Mouse (Mus musculus) ES-E14 (cell line): Measurements from ENCODE around the gene Rnf207. TPM values are rescaled to one million over a fixed set of nuclear protein-coding genes. Genes with fewer than 3 reads are reported as not detected.

Experiments used
- DNase-seq: peaks from one replicate; pipeline ENCODE4 v3.0.0-alpha.2; 2013; ENCODE audit warnings: low read depth, low spot score
- H3K27ac ChIP-seq: 2 replicates; pipeline ENCODE4 v1.5.1; 2012; ENCODE audit warnings: low read depth, mild to moderate bottlenecking, low read length, moderate library complexity, mixed read lengths; ENCODE audit not compliant: poor library complexity, insufficient read depth, severe bottlenecking
- H3K36me3 ChIP-seq: 2 replicates; pipeline ENCODE4 v1.6.1; 2012; ENCODE audit warnings: mild to moderate bottlenecking, low read length, moderate library complexity, mixed read lengths; ENCODE audit not compliant: control insufficient read depth, poor library complexity, insufficient read depth, severe bottlenecking
- H3K4me1 ChIP-seq, 2 experiments: fragments of 150-350 bp in 1 of 2; sonication (generic) in 1 of 2; 2 replicates each; pipeline ENCODE4 v1.6.1; 2012; ENCODE audit warnings: low read length in 2 of 2, mild to moderate bottlenecking in 1 of 2, mixed read lengths in 1 of 2; ENCODE audit not compliant: control insufficient read depth in 2 of 2, insufficient read depth in 2 of 2, poor library complexity in 1 of 2
- H3K4me3 ChIP-seq, 2 experiments: fragments of 150-350 bp in 1 of 2; sonication (generic) in 1 of 2; 2 replicates each; pipeline ENCODE4 v1.5.1; 2012; ENCODE audit warnings: low read length in 2 of 2, low read depth in 1 of 2, mild to moderate bottlenecking in 1 of 2, mixed read lengths in 1 of 2; ENCODE audit not compliant: insufficient read depth in 1 of 2, poor library complexity in 1 of 2, severe bottlenecking in 1 of 2
- H3K9ac ChIP-seq: 2 replicates; pipeline ENCODE4 v1.6.1; 2012; ENCODE audit warnings: low read depth, mild to moderate bottlenecking, low read length, mixed read lengths; ENCODE audit not compliant: poor library complexity, insufficient read depth, severe bottlenecking
- H3K9me3 ChIP-seq: fragments of 150-350 bp; sonication (generic); 2 replicates; pipeline ENCODE4 v1.6.1; 2012; ENCODE audit warnings: low read depth, mild to moderate bottlenecking, low read length; ENCODE audit not compliant: control insufficient read depth, insufficient read depth
- CHD2 ChIP-seq: IDR thresholded peaks from 2 replicates; pipeline ENCODE4 v1.6.1; 2014; ENCODE audit warnings: mild to moderate bottlenecking, low read depth, low read length, inconsistent platforms
- HCFC1 ChIP-seq: IDR thresholded peaks from 2 replicates; pipeline ENCODE4 v1.6.1; 2012; ENCODE audit warnings: low read length, inconsistent platforms, borderline replicate concordance; ENCODE audit not compliant: insufficient read depth
- MAFK ChIP-seq: IDR thresholded peaks from 2 replicates; pipeline ENCODE4 v1.6.1; 2014; ENCODE audit warnings: mild to moderate bottlenecking, low read depth, low read length, inconsistent platforms; ENCODE audit not compliant: insufficient read depth
- ZC3H11A ChIP-seq: IDR thresholded peaks from 2 replicates; pipeline ENCODE4 v1.6.1; 2012; ENCODE audit warnings: low read depth, mild to moderate bottlenecking, inconsistent platforms, low read length, borderline replicate concordance
- ZNF384 ChIP-seq: IDR thresholded peaks from 2 replicates; pipeline ENCODE4 v1.6.1; 2012; ENCODE audit warnings: low read depth, low read length, inconsistent platforms
- in situ Hi-C, 2 experiments: fragments of 600-800 bp; cut with MboI; formaldehyde crosslinking; loops; one replicate each; pipeline ENCODE4 v1.15.1; 2025; ENCODE audit warnings: low sequenced_read_pairs in 2 of 2, inconsistent platforms in 1 of 2; ENCODE audit not compliant: unreplicated experiment in 2 of 2
- total RNA-seq: library from RNA; depleted of rRNA; stranded (reverse); fragments of 300-350 nt; gene quantifications from 2 replicates; pipeline ENCODE4 v1.2.3, GENCODE M21; 2012

The Rnf207 gene
- total RNA-seq, 1 experiment: 4.6 TPM

GRCm38 (mm10) chr4:152264177-152264530 is 54.6 kb downstream of the Rnf207 start:
- Histone ChIP-seq H3K36me3 (peaks cover 6% of the 10 kb centered on the region; the same call in 1 of the 2 replicates), H3K9ac (peak overlapping the region; percentile 46; the same call in 1 of the 2 replicates), H3K27ac (peak overlapping the region; percentile 37), H3K4me3 (peak overlapping the region in 1 of 2 experiments; percentile 65; a peak in 2 of 4 replicates), H3K9me3 (no peaks in the 10 kb centered on the region), H3K4me1 (peaks cover 0 to 31% of the 10 kb centered on the region in 2 experiments; a peak in 3 of 4 replicates)
- no peak for TF ChIP-seq ZC3H11A
- TF ChIP-seq CHD2: no peak
- no peak for TF ChIP-seq ZNF384
- TF ChIP-seq HCFC1: no peak
- DNase-seq: no peak
- in situ Hi-C loops: no loop called here

GRCm38 (mm10) chr4:152263512-152264176 is 55.1 kb downstream of the Rnf207 start:
- DNase-seq: peak; percentile 75
- TF ChIP-seq MAFK: peak; percentile 92
- TF ChIP-seq HCFC1: no peak
- no peak for TF ChIP-seq ZNF384
- TF ChIP-seq CHD2: no peak
- TF ChIP-seq ZC3H11A: no peak
- H3K36me3 ChIP-seq: peaks cover 6% of the 10 kb centered on the region; the same call in 1 of the 2 replicates
- H3K4me1 ChIP-seq: peaks cover 0 to 31% of the 10 kb centered on the region in 2 experiments; a peak in 3 of 4 replicates
- H3K9ac ChIP-seq: peak overlapping the region; percentile 46; the same call in 1 of the 2 replicates
- H3K27ac ChIP-seq: peak overlapping the region; percentile 37
- H3K9me3 ChIP-seq: no peaks in the 10 kb centered on the region
- in situ Hi-C loops: no loop called here
- H3K4me3 ChIP-seq: peak overlapping the region in 1 of 2 experiments; percentile 65; a peak in 2 of 4 replicates

GRCm38 (mm10) chr4:152263089-152263488 is 55.7 kb downstream of the Rnf207 start:
- H3K36me3 ChIP-seq: peaks cover 3% of the 10 kb centered on the region; the same call in 1 of the 2 replicates
- TF ChIP-seq MAFK (no peak), ZC3H11A (no peak), HCFC1 (no peak), CHD2 (no peak), ZNF384 (no peak)
- H3K27ac ChIP-seq: no peak overlapping the region
- no peak overlapping the region for H3K9ac ChIP-seq
- peaks cover 0 to 31% of the 10 kb centered on the region in 2 experiments; a peak in 3 of 4 replicates for H3K4me1 ChIP-seq
- no peak for DNase-seq
- in situ Hi-C loops: no loop called here
- no peaks in the 10 kb centered on the region for H3K9me3 ChIP-seq
- H3K4me3 ChIP-seq: no peak overlapping the region

GRCm38 (mm10) chr4:152262187-152262586 is 56.6 kb downstream of the Rnf207 start:
- Histone ChIP-seq H3K4me1 (peaks cover 0 to 31% of the 10 kb centered on the region in 2 experiments; a peak in 3 of 4 replicates), H3K9me3 (no peaks in the 10 kb centered on the region), H3K27ac (no peak overlapping the region), H3K9ac (no peak overlapping the region), H3K4me3 (no peak overlapping the region), H3K36me3 (no peaks in the 10 kb centered on the region)
- in situ Hi-C loops: no loop called here
- no peak for TF ChIP-seq ZNF384
- TF ChIP-seq CHD2: no peak
- TF ChIP-seq ZC3H11A: no peak
- TF ChIP-seq HCFC1: no peak
- no peak for TF ChIP-seq MAFK
- DNase-seq: no peak
